Comparison of ENCODE assay signal across 13 mouse cellular contexts in genomic region chr12:108553079-108553478, GRCm38 (mm10). TPM values are rescaled to one million over a fixed set of nuclear protein-coding genes. Genes with fewer than 3 reads are reported as not detected.
DNase-seq lines count a peak whose midpoint lies in the region; ATAC-seq and TF ChIP-seq lines count a peak whose summit lies in the region.
"Had no signal": no experiment of that assay in that cellular context is flagged by ENCODE, and none has a peak within 500 bp of the region (broad histone marks: within the 10 kb centered on the region; RNA-seq: fewer than 3 reads in every experiment).

No protein-coding gene starts in this region.

- no peak overlapping the region for H3K9ac ChIP-seq in neural tube, embryonic 15.5 days (replicated peaks)
- H3K9ac ChIP-seq in heart, embryonic 11.5 days (ENCODE audit: low read depth, low read length), result 0 out of 2 replicates have a peak overlapping the region, but pooled peaks have one; percentile 10
- H3K9ac ChIP-seq: hindbrain, embryonic 15.5 days had no signal

- no peaks in the 10 kb centered on the region for H3K27me3 ChIP-seq in neural tube, embryonic 15.5 days (replicated peaks)
- no peaks in the 10 kb centered on the region for H3K27me3 ChIP-seq in heart, embryonic 11.5 days (ENCODE audit: control insufficient read depth, insufficient read depth, low read length)
- H3K27me3 ChIP-seq: hindbrain, embryonic 15.5 days had no signal

- H3K4me1 ChIP-seq in neural tube, embryonic 15.5 days, result peaks cover 29% of the 10 kb centered on the region
- H3K4me1 ChIP-seq in heart, embryonic 11.5 days (ENCODE audit: control insufficient read depth, insufficient read depth, low read length), result peaks cover 14% of the 10 kb centered on the region

- ATAC-seq in neural tube, embryonic 15.5 days (ENCODE audit: low FRiP score), result no peak
- no peak for ATAC-seq in heart, embryonic 11.5 days (replicated peaks; ENCODE audit: insufficient number of reproducible peaks, low FRiP score, low TSS enrichment)

- 55% methylated on average over 6 of the region's 6 CpGs for WGBS in neural tube, embryonic 15.5 days
- WGBS in heart, embryonic 11.5 days (ENCODE audit: insufficient replicate concordance), result 10% methylated on average over 6 of the region's 6 CpGs

- H3K36me3 ChIP-seq in neural tube, embryonic 15.5 days, result no peaks in the 10 kb centered on the region
- H3K36me3 ChIP-seq in heart, embryonic 11.5 days (ENCODE audit: control insufficient read depth, insufficient read depth, low read length), result no peaks in the 10 kb centered on the region
- H3K36me3 ChIP-seq: hindbrain, embryonic 15.5 days had no signal

- peak; percentile 30 for DNase-seq in gastrocnemius, adult 2 months
- no peak for DNase-seq in gastrocnemius, adult 18-20 months (ENCODE audit: low spot score)
- peak; percentile 19 for DNase-seq in neural tube, embryonic 10.5 days (ENCODE audit: extremely low spot score, low spot score)
- peak; percentile 43 for DNase-seq in lung, postnatal 36 days
- DNase-seq in right cerebral cortex, postnatal 4 days, result no peak
- DNase-seq in layer of hippocampus, adult 11-12 months (ENCODE audit: low spot score), result no peak
- DNase-seq: adrenal gland, adult 2 months; thymus, postnatal 4 days had no signal

- H3K4me2 ChIP-seq in neural tube, embryonic 15.5 days, result no peak overlapping the region
- no peak overlapping the region for H3K4me2 ChIP-seq in heart, embryonic 11.5 days
- H3K4me2 ChIP-seq: liver, embryonic 11.5 days had no signal

- intact Hi-C loops in gastrocnemius, adult 2 months (cut with DNase I), result no loop called here

- TF ChIP-seq CTCF in gastrocnemius, adult 2 months (IDR thresholded peaks at IDR 0.05), result no peak

- no peak overlapping the region for H3K4me3 ChIP-seq in gastrocnemius, adult 2 months
- H3K4me3 ChIP-seq in neural tube, embryonic 15.5 days (replicated peaks), result no peak overlapping the region
- no peak overlapping the region for H3K4me3 ChIP-seq in heart, embryonic 11.5 days (ENCODE audit: low read depth, low read length)
- H3K4me3 ChIP-seq: erythroblast, embryonic 14.5 days; hindbrain, embryonic 15.5 days had no signal

- H3K27ac ChIP-seq in gastrocnemius, adult 2 months, result peak overlapping the region; percentile 76
- no peak overlapping the region; the same call in 1 of the 2 replicates for H3K27ac ChIP-seq in neural tube, embryonic 15.5 days (replicated peaks)
- no peak overlapping the region for H3K27ac ChIP-seq in heart, embryonic 11.5 days (ENCODE audit: low read depth, low read length)

- H3K9me3 ChIP-seq in neural tube, embryonic 15.5 days (replicated peaks), result no peaks in the 10 kb centered on the region
- H3K9me3 ChIP-seq in heart, embryonic 11.5 days (replicated peaks; ENCODE audit: control insufficient read depth, low read length), result 0 out of 2 replicates have a peak, but pooled peaks cover 3% of the 10 kb centered on the region
- H3K9me3 ChIP-seq: hindbrain, embryonic 15.5 days had no signal

RNA-seq across cellular contexts. Expression of gene Evl, which starts 1.4 kb away (rescaled TPM):
- total RNA-seq in gastrocnemius, adult 2 months (2021), result 10 to 100 TPM in 1 of 2 experiments, 1 to 10 TPM in 1; 10.0 to 17.7 TPM
- 1 to 10 TPM; 8.0 to 9.7 TPM for total RNA-seq in gastrocnemius, adult 18-20 months (2021)
- 188 and 226 TPM in 2 replicates for polyA plus RNA-seq in neural tube, embryonic 15.5 days (2015; fragmentation: Nextera tagmentation; extraction: Ambion mirVana)
- polyA plus RNA-seq in heart, embryonic 11.5 days (2014; fragmentation: Nextera tagmentation; extraction: Ambion mirVana), result 49.9 and 51.0 TPM in 2 replicates

Comparison
In these comparisons a context has a peak if more than half of its experiments do, and no peak if none do; other contexts are left out.
1. DNase-seq: peak in gastrocnemius, adult 2 months (single experiment), neural tube, embryonic 10.5 days (single experiment) and lung, postnatal 36 days (single experiment); none in gastrocnemius, adult 18-20 months (single experiment), right cerebral cortex, postnatal 4 days (single experiment) and layer of hippocampus, adult 11-12 months (single experiment).